Mouse (Mus musculus): ENCODE data around the gene Lekr1. TPM values are rescaled to one million over a fixed set of nuclear protein-coding genes. Genes with fewer than 3 reads are reported as not detected.

The Lekr1 gene
- total RNA-seq (2021) = 1 to 10 TPM in 1 of 2 experiments, under 1 TPM in 1; 0.84 to 1.1 TPM
- long read RNA-seq, experiment 1, partial matches to known transcripts = 0 of 1 reads
- long read RNA-seq, experiment 1, other reads (novel, unspliced or antisense) = 0 of 1 reads
- long read RNA-seq, experiment 2 = 0 reads

GRCm38 (mm10) chr3:65665977-65666766 lies at the start of gene Lekr1:
Lekr1 (plus strand) TSS chr3:65666228.
- peak; percentile 86 for DNase-seq

DNA sequence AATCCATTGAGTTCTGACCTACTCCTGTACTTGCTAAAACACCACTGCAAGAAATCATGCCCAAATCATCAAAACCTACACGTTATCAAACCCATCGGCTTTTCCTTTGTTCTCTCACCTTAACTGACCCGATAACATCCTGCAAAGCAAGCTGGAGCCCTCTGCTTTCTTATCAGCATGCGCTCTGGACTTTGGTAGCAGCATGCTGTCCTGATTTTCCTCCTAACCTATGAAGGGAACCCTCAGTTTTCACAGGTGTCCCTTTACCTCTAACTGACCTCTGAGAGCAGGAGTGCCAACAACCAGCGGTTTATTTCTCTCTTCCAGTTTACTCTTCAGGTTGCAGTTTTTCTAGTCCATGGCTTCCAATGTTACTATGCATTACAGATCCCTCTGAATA lies 48.5 kb upstream of the Lekr1 start:
- no peak for DNase-seq

- no peak for DNase-seq
Measured at GRCm38 (mm10) chr3:65619340-65619739, 46.7 kb upstream of the Lekr1 start.

DNA sequence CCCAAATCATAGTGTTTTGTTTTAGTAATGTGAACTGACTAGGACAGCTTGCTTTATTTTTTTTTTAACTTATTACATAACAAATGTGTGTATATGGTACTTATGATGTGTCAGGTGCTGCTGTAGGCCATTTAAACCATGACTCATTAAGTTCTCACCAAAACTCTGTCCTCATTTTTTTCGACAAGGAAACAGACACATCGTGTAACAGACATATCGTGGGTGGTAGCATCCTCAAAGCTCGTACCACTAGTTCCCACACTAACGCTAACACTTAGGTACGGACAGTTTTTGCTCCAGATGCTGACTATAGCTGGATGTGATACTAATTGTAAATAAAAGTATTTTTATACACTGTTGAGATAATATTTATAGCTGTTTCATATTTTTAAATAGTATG lies 43.0 kb upstream of the Lekr1 start:
- no peak for DNase-seq

DNA sequence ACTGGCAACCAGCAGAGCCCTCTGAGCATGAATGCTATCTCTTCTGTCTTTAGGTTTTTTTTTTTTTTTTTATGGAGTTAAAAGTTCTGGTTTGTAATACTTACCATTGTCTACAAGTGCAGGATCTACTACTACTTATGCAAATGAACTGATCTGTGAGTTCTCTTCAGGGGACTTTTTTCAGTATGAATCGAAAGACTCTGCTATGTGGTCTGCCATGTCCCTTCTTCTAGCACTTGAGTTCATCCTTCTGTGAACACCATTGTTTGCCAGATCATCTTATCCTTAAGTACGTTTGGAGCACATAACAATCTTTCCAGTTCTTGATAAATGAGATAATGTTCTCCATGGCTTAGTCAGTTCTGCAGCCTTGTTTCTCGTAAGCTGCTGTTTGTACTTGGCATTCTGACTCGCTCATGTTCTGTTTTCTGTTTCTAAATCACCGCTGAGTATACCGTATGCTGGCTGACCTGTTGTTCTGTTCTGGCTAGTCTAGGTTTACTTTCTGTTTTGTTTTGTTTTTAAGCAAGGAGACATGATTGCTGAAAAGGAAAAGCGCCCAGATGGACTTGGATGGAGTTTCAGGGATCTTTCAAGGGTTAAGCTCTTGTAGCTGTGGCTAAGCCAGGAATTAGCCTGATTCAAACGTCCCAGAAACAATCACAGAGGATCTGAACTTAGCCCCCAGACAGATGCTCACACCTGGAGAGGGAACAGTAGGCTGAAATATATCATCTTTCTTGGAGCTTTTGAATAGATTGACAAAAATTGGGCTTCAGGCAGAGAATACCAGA lies 40.3 kb upstream of the Lekr1 start:
- no peak for DNase-seq

- no peak for DNase-seq
Measured at GRCm38 (mm10) chr3:65626290-65626914, 39.6 kb upstream of the Lekr1 start.

GRCm38 (mm10) chr3:65627021-65627706 lies 38.9 kb upstream of the Lekr1 start:
- DNase-seq = no peak

GRCm38 (mm10) chr3:65627707-65628028 lies 38.4 kb upstream of the Lekr1 start:
- no peak for DNase-seq

DNA sequence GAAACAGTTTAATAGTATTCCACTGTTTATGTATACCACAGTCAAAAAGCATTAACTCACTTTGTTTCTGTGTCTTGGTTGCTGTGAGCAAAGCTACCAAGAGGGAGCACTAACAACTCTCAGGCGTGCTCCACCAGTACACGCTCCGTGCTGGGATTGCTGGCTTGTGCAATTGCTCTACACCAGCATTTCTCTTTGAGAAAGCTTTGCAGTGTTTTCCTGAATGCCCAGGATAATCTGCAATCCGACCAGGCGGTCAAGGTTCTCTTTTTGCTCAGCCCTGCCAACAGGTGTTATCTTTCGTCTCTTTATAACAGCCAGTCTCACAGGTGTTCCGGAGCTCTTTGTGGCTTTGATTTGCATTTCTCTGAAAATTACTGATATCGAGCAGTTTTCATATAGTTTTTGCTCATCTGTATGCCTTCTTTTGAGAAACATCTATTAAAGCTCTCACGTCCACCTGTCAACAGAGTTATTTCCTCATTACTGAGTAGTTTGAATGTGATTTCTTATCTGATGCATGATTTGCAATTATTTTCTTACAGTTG lies 36.4 kb upstream of the Lekr1 start:
- DNase-seq = no peak

GRCm38 (mm10) chr3:65633604-65634003 lies 32.4 kb upstream of the Lekr1 start:
- DNase-seq = no peak

DNA sequence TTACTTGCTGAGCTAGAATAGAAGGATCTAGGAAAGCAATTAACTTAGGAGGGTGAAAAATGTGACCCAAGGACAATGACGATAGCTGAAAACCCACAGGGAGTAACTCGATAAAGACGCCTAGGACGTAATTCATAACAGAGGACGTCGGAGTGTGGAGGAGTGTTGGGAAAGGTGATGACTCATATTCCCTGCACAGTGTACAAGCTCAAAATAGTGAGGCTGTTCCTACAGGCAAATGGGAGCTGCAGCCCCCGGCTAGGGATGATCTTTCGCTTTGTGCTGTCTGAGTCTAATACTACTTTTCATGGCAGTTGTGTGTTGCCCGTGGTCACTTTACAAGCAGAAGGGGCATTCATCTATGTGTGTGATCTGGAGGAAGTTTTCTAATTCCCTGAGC lies 30.0 kb upstream of the Lekr1 start:
- DNase-seq = no peak

GRCm38 (mm10) chr3:65637313-65637712 lies 28.7 kb upstream of the Lekr1 start:
- DNase-seq = no peak

DNA sequence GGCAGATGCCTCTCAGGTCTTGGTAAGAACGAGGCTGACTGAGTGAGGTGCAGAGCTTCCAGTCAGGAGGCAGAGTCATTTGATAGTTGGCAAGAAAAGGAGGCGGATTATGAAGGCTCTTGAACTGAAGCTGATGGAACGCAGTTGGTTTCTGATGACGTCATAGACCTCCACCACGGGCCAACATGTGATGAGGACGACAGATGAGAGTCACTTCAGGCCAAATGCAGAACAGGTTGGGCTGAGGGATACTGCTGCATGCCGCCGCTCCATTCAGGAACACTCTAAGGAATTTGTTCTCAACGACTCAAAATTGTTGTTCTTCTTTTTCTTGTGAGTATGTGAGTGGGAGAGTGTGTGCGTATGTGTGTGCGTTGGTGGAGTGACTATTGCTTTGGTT lies 27.1 kb upstream of the Lekr1 start:
- DNase-seq = no peak

- no peak for DNase-seq
Measured at GRCm38 (mm10) chr3:65639454-65640014, 26.5 kb upstream of the Lekr1 start.

DNA sequence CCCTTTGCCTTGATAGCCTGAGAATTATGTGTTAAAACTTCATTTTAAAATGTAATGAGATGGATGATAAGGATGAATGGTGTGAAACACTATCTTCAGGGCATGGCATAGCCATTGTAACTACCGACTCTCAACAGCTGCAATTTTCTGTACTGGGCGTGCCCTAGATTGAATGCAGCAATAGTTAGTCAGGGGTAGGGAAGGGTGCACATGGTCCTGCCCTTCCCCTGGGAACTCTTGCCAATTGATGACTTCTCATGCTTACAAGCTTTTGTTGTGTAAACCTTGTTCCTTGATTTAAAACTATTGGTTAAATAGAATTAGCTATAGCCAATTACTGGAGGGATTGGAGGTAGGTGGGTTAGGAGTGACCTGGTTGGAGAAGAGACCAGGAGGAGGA lies 23.1 kb upstream of the Lekr1 start:
- no peak for DNase-seq

GRCm38 (mm10) chr3:65643654-65644053 lies 22.4 kb upstream of the Lekr1 start:
- no peak for DNase-seq

- DNase-seq = no peak
Measured at GRCm38 (mm10) chr3:65647592-65647991, 18.4 kb upstream of the Lekr1 start.

- DNase-seq = no peak
Measured at GRCm38 (mm10) chr3:65648913-65649312, 17.1 kb upstream of the Lekr1 start.

DNA sequence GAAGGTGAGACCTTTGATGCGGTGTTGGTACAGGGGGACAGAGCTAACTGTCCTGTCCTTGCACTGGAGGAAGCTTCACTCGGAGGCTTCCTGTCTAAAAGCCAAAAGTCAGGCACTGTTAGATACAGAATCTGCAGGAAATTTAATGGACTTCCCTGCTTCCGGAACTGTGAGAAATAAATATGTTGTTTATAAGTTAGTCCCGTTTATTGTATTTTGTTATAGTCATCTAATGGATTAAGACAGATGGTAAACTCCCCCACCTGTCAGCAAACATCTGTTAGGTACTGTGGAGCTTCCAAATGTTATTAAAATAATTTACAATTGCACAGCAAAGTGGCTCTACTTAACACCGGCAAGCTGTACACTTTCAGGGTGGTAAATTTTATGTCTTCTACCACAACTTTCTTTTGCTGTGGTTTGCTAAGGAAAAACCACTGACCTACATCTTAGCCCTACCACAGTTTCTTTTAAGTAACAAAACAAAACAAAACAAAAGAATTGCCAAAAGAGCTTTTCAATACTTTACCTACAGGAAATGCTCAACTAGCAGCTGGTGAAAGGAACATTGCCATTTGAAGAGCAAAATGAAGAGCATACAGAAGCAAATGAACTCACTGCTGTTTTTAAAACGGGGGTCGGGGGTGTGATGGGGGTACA lies 15.7 kb upstream of the Lekr1 start:
- no peak for DNase-seq

- no peak for DNase-seq
Measured at GRCm38 (mm10) chr3:65654541-65655206, 11.4 kb upstream of the Lekr1 start.

DNA sequence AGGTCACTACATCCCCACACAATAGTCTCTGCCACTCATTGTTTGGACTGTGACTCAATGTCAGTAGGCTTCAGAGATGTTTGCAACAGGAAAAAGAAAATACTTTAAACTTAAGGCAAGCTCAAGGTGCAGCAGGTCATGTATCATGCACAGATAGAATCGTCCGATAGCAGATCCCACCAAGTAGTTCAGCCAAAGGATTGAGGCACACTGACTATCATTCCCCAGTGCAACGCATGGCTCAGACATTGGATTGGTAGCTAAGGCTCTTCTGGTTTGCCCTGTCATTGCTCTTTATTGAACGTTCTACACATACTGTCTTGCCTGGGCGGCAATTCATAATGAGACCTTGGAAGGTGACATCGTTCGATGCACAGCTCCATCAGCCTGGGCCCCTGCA lies 9.6 kb upstream of the Lekr1 start:
- DNase-seq = no peak
